Mouse (Mus musculus) MEL (cell line): ENCODE measurements around the gene Rsrc1.

Experiments
- CHD1 ChIP-seq: IDR thresholded peaks from 2 replicates; pipeline ENCODE4 v1.6.1; 2012; ENCODE audit warnings: low read depth, mild to moderate bottlenecking, inconsistent platforms, low read length, improper control_type of control experiment
- CTCF ChIP-seq, 3 experiments: IDR thresholded peaks in 2 of 3; conservative IDR thresholded peaks in 1 of 3; 2 replicates each; pipeline ENCODE4 v1.5.1; 2011 to 2012; ENCODE audit warnings: low read length in 3 of 3, low read depth in 2 of 3, mild to moderate bottlenecking in 2 of 3, improper control_type of control experiment in 1 of 3, inconsistent platforms in 1 of 3, mixed read lengths in 1 of 3, moderate library complexity in 1 of 3; ENCODE audit not compliant: control insufficient read depth in 1 of 3, insufficient read depth in 1 of 3, poor library complexity in 1 of 3, severe bottlenecking in 1 of 3
- EP300 ChIP-seq, 2 experiments: IDR thresholded peaks; 2 replicates each; pipeline ENCODE4 v1.6.1; 2011; ENCODE audit warnings: improper control_type of control experiment in 2 of 2, low read length in 2 of 2, low read depth in 1 of 2, mild to moderate bottlenecking in 1 of 2
- GATA1 ChIP-seq: IDR thresholded peaks from 2 replicates; pipeline ENCODE4 v1.6.1; 2011; ENCODE audit warnings: low read depth, low read length, improper control_type of control experiment
- HCFC1 ChIP-seq: IDR thresholded peaks from 2 replicates; pipeline ENCODE4 v1.6.1; 2012; ENCODE audit warnings: low read depth, mild to moderate bottlenecking, inconsistent platforms, low read length, improper control_type of control experiment, moderate library complexity
- MAX ChIP-seq: IDR thresholded peaks from 2 replicates; pipeline ENCODE4 v1.6.1; 2011; ENCODE audit warnings: low read length, improper control_type of control experiment
- NELFE ChIP-seq: IDR thresholded peaks from 2 replicates; pipeline ENCODE4 v1.6.1; 2011; ENCODE audit warnings: low read depth, low read length, improper control_type of control experiment
- POLR2A ChIP-seq, 2 experiments: IDR thresholded peaks; 2 replicates each; pipeline ENCODE4 v1.6.1; 2011 to 2012; ENCODE audit warnings: low read length in 2 of 2, mild to moderate bottlenecking in 2 of 2, control low read depth in 1 of 2, improper control_type of control experiment in 1 of 2, low read depth in 1 of 2, moderate library complexity in 1 of 2; ENCODE audit not compliant: control insufficient read depth in 1 of 2, insufficient read depth in 1 of 2, poor library complexity in 1 of 2
- POLR2AphosphoS5 ChIP-seq: IDR thresholded peaks from 2 replicates; pipeline ENCODE4 v1.6.1; 2012; ENCODE audit warnings: low read depth, borderline replicate concordance, mild to moderate bottlenecking, inconsistent platforms, low read length, moderate library complexity, mixed read lengths
- SIN3A ChIP-seq: IDR thresholded peaks from 2 replicates; pipeline ENCODE4 v1.6.1; 2012; ENCODE audit warnings: low read length, improper control_type of control experiment, inconsistent platforms
- UBTF ChIP-seq: IDR thresholded peaks from 2 replicates; pipeline ENCODE4 v1.6.1; 2012; ENCODE audit warnings: low read depth, mild to moderate bottlenecking, inconsistent platforms, low read length, improper control_type of control experiment, moderate library complexity, borderline replicate concordance; ENCODE audit not compliant: insufficient read depth
- ZKSCAN1 ChIP-seq: IDR thresholded peaks from 2 replicates; pipeline ENCODE4 v1.6.1; 2012; ENCODE audit warnings: low read depth, mild to moderate bottlenecking, inconsistent platforms, low read length, improper control_type of control experiment, moderate library complexity

GRCm38 (mm10) chr3:66976889-66977615 lies 4.1 kb upstream of the Rsrc1 start:
- no peak for TF ChIP-seq CTCF (IDR thresholded peaks at IDR 0.05 in 2 of 3, conservative IDR thresholded peaks at IDR 0.05 in 1 of 3; ENCODE audit: control insufficient read depth in 1 of 3, insufficient read depth in 1 of 3, low read depth in 2 of 3, low read length in 3 of 3, poor library complexity in 1 of 3, severe bottlenecking in 1 of 3)
- no peak for TF ChIP-seq CHD1
- TF ChIP-seq ZKSCAN1, result no peak
- TF ChIP-seq POLR2A (IDR thresholded peaks at IDR 0.05; ENCODE audit: control insufficient read depth in 1 of 2, insufficient read depth in 1 of 2, low read depth in 1 of 2, low read length in 2 of 2, poor library complexity in 1 of 2), result no peak
- no peak for TF ChIP-seq EP300 (IDR thresholded peaks at IDR 0.05; ENCODE audit: low read depth in 1 of 2, low read length in 2 of 2)
- TF ChIP-seq HCFC1, result no peak
- TF ChIP-seq GATA1, result no peak
- TF ChIP-seq SIN3A, result no peak
- TF ChIP-seq UBTF, result no peak
- TF ChIP-seq NELFE, result no peak
- TF ChIP-seq MAX, result no peak
- no peak for TF ChIP-seq POLR2AphosphoS5
